Mouse (Mus musculus) hindbrain, embryonic 12.5 days (tissue): ENCODE measurements around the gene Ppp4r1. TPM values are rescaled to one million over a fixed set of nuclear protein-coding genes. Genes with fewer than 3 reads are reported as not detected.

Experiments
- ATAC-seq: fragments of 200-750 bp; cut with Nextera tagmentation; 2 replicates; pipeline ENCODE4 v1.8.0; 2017; ENCODE audit warnings: moderate TSS enrichment; ENCODE audit not compliant: low FRiP score
- H3K27ac ChIP-seq: fragments of 300-500 bp; sonication (generic); 2 replicates; pipeline ENCODE4 v1.5.1; 2016; ENCODE audit warnings: mild to moderate bottlenecking
- H3K27me3 ChIP-seq: fragments of 300-500 bp; sonication (generic); 2 replicates; pipeline ENCODE4 v1.6.1; 2016; ENCODE audit warnings: mild to moderate bottlenecking
- H3K36me3 ChIP-seq: fragments of 300-500 bp; sonication (generic); 2 replicates; pipeline ENCODE4 v1.6.1; 2016; ENCODE audit warnings: mild to moderate bottlenecking
- H3K4me1 ChIP-seq: fragments of 300-500 bp; sonication (generic); 2 replicates; pipeline ENCODE4 v1.6.1; 2016
- H3K4me2 ChIP-seq: fragments of 300-500 bp; sonication (generic); replicated peaks from 2 replicates; pipeline ENCODE4 v1.6.1; 2016; ENCODE audit warnings: mild to moderate bottlenecking
- H3K4me3 ChIP-seq: fragments of 300-500 bp; sonication (generic); 2 replicates; pipeline ENCODE4 v1.5.1; 2016; ENCODE audit warnings: mild to moderate bottlenecking
- H3K9ac ChIP-seq: fragments of 300-500 bp; sonication (generic); 2 replicates; pipeline ENCODE4 v1.6.1; 2016; ENCODE audit warnings: mild to moderate bottlenecking, moderate library complexity
- H3K9me3 ChIP-seq: fragments of 300-500 bp; sonication (generic); replicated peaks from 2 replicates; pipeline ENCODE4 v1.6.1; 2016; ENCODE audit warnings: mild to moderate bottlenecking
- WGBS: fragments of 180-500 bp; shearing (Covaris S2); methylation state at CpG from one replicate; pipeline ENCODE4 v1.1.7; 2016; 5-methylcytosine and 5-hydroxymethylcytosine counted together
- polyA plus RNA-seq: library from polyadenylated mRNA; unstranded; fragments of >200 nt; fragmentation: Nextera tagmentation; extraction: Ambion mirVana; gene quantifications from 2 replicates; pipeline ENCODE4 v1.2.1, GENCODE M21; 2016

The Ppp4r1 gene
- polyA plus RNA-seq, 1 experiment from 2014 or later, result 60.8 TPM

DNA sequence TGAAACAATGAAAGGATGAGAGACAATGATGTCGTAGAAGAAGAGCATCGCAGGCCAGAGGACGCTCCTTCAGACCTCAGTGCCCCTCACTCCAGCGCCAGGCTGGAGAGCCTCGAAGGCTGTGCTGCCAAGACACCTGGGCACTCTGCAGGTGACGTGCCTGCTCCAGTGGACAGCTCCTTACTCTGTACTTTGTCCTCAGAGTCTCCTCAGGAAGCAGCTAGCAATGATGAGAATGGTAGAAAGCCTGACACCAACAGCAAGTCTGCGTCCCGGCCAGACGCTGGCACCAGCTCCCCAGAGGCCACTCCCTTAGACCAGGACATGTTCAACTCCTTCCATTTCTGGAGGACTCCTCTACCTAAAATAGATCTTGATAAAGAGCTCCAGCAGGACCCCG lies 41.9 kb downstream of the Ppp4r1 start:
- WGBS, result 94% methylated on average over 10 of the region's 10 CpGs
- Histone ChIP-seq H3K36me3 (peaks cover 53% of the 10 kb centered on the region), H3K9me3 (no peaks in the 10 kb centered on the region), H3K4me3 (no peak overlapping the region), H3K4me1 (peaks cover 6% of the 10 kb centered on the region), H3K27ac (no peak overlapping the region), H3K27me3 (no peaks in the 10 kb centered on the region), H3K4me2 (no peak overlapping the region), H3K9ac (no peak overlapping the region)
- no peak for ATAC-seq

DNA sequence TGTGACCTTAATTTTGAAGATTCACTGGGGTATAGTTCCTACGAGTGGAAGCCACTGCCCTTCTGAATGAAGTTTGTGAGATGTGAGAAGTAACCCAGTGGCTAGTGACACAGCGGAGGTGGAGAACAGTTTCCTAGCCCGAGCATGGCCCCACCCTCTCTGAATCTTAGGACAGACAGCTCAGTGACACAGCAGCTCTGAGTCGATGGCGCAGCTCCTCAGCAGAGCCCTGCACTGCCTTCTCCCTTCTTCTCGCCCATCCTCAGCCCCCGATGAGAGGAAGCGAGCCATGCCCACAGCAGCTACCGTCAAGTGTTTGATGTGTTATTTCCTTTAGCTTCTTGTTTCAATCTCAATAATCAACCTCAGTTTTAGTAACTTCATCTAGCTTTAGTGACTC lies 43.9 kb downstream of the Ppp4r1 start:
- H3K4me2 ChIP-seq, result no peak overlapping the region
- peaks cover 59% of the 10 kb centered on the region for H3K36me3 ChIP-seq
- no peak overlapping the region for H3K9ac ChIP-seq
- 73% methylated on average over 9 of the region's 9 CpGs for WGBS
- no peak overlapping the region for H3K27ac ChIP-seq
- H3K27me3 ChIP-seq, result no peaks in the 10 kb centered on the region
- no peak overlapping the region for H3K4me3 ChIP-seq
- H3K9me3 ChIP-seq, result no peaks in the 10 kb centered on the region
- H3K4me1 ChIP-seq, result peaks cover 6% of the 10 kb centered on the region
- ATAC-seq, result no peak; the same call in 1 of the 2 replicates

DNA sequence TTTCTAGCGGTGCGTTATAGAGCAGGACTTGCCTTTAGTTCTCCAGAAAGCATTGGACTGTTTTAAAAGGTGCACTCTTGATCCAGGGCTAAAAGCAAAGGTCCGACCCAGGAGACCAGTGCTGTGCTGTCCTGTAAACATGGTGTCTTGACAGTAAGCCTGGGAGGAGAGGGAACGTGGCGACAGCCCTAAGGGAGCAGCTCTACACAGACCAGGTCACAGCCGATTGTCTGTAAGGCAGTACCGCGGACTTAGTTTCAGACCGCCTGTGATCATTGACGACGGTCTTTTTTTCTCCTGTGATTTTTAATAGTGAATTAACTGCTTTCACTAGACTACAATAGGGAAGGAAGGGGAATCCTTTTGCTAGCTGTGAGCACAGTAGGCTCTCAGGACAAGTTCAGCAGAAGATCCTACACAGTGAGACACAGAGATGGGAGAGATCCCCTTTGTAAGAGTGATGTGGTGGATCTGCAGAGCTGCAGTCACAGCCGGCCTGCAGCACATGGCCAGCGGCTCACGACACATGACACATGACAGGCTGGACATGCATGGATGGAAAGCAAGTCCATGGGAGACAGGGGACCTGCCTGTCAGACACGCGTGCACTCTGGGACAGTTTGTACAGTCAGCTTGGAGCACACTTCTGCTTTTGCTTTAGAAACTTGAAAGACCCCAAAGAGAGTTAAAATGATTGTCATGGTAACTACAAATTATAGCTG lies 44.9 kb downstream of the Ppp4r1 start:
- Histone ChIP-seq H3K9ac (no peak overlapping the region), H3K4me3 (no peak overlapping the region), H3K9me3 (no peaks in the 10 kb centered on the region), H3K27me3 (no peaks in the 10 kb centered on the region), H3K4me2 (no peak overlapping the region), H3K36me3 (peaks cover 62% of the 10 kb centered on the region), H3K4me1 (peaks cover 6% of the 10 kb centered on the region), H3K27ac (peak overlapping the region; percentile 44; the same call in 1 of the 2 replicates)
- ATAC-seq, result peak; percentile 26; the same call in 1 of the 2 replicates
- WGBS, result 67% methylated on average over 16 of the region's 16 CpGs

DNA sequence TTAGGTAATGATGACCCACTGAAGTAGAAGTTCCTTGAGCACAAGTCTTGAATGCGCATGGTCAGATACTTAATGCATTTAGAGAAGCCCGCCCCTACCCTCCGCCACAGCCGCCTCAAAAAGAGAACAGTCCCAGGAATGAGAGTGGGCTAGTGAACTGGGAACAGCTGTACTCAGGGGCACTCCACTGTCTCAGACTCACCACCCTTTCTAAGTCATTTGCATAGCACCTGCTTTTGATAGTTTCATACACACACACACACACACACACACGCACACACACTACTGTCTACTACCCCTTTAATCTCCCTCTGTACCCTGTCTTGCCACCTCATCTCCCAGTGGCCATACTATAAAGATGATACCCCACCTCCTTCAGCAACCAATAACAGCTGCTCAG lies 45.5 kb downstream of the Ppp4r1 start:
- H3K36me3 ChIP-seq, result peaks cover 67% of the 10 kb centered on the region
- peaks cover 6% of the 10 kb centered on the region for H3K4me1 ChIP-seq
- ATAC-seq, result peak; percentile 35
- H3K9me3 ChIP-seq, result no peaks in the 10 kb centered on the region
- WGBS, result 82% methylated on average over 5 of the region's 5 CpGs
- H3K4me3 ChIP-seq, result no peak overlapping the region
- no peak overlapping the region for H3K9ac ChIP-seq
- H3K27me3 ChIP-seq, result no peaks in the 10 kb centered on the region
- H3K27ac ChIP-seq, result no peak overlapping the region; the same call in 1 of the 2 replicates
- H3K4me2 ChIP-seq, result no peak overlapping the region

DNA sequence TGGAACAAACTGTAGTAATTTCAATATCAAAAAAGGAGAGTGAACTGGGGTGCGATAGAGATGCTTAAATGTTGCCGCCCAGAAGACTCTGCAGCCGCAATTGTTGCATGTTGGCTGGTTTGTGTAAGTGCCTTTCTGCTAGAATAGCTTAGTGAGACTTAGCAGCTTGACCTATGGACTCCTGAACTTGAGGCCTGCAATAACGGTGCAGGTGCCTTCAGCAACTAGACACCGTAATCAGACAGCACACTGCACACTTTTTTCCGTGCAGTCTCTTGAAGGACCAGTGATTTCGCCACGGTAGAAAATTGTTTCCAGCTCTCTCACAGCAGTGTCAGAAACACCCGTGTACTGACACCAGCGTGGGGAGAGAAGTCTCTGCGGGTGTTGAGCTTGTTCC lies 46.6 kb downstream of the Ppp4r1 start:
- Histone ChIP-seq H3K4me1 (peaks cover 6% of the 10 kb centered on the region), H3K9me3 (no peaks in the 10 kb centered on the region), H3K36me3 (peaks cover 76% of the 10 kb centered on the region), H3K9ac (no peak overlapping the region), H3K4me3 (no peak overlapping the region), H3K27ac (no peak overlapping the region), H3K4me2 (no peak overlapping the region), H3K27me3 (no peaks in the 10 kb centered on the region)
- 91% methylated on average over 11 of the region's 11 CpGs for WGBS
- ATAC-seq, result no peak

DNA sequence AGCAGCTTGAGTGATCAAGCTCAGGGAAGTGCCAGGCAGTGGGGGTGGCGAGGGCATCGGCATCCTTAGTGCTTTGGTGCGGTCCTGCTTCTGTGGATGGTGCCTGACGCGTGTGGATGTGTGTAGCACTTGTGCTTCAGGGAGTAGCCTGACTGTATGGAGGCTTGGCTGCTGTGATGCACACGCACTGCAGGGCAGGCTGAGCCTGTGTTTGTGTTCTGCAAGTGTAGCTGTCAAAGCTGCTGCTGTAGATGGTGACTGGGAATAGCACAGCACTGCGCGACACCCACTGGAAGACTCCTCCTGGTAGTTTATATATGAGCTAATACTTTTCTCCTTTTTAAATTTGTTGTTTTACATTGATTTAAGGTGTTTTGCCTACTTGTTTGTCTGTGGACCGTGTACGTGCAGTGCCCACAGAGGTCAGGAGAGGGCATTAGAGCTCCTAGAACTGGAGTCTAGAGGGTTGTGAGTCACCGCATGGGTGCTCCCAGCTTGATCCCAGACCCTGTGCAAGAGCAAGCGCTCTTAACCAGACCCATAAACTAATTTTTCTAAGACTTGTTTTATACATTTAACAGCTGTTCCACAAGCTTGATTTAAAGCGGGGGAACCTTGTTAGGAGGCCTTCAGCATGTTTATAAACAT lies 48.0 kb downstream of the Ppp4r1 start:
- no peak for ATAC-seq
- H3K4me2 ChIP-seq, result no peak overlapping the region
- no peak overlapping the region for H3K9ac ChIP-seq
- H3K4me1 ChIP-seq, result peaks cover 6% of the 10 kb centered on the region
- no peak overlapping the region for H3K4me3 ChIP-seq
- peaks cover 67% of the 10 kb centered on the region for H3K36me3 ChIP-seq
- 94% methylated on average over 13 of the region's 13 CpGs for WGBS
- H3K27me3 ChIP-seq, result no peaks in the 10 kb centered on the region
- no peak overlapping the region for H3K27ac ChIP-seq
- no peaks in the 10 kb centered on the region for H3K9me3 ChIP-seq

DNA sequence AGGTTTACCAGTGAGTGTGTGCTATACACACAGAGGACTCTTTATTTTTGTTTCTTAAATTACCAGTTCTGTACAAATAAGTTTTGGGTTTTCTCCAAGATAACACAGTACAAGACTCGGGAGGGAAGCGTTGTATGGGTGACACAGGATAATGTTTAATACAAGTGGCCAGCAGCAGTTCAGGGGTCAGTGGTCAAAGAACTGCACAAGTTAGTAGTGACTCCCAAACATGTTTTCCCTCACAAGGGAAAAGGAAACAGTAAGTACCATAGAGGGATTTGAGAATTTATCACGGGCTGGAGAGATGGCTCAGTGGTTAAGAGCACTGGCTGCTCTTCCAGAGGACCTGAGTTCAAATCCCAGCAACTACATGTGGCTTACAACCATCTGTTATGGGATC lies 51.5 kb downstream of the Ppp4r1 start:
- Histone ChIP-seq H3K36me3 (peaks cover 86% of the 10 kb centered on the region), H3K27ac (no peak overlapping the region), H3K4me1 (no peaks in the 10 kb centered on the region), H3K4me3 (no peak overlapping the region), H3K9ac (no peak overlapping the region), H3K27me3 (no peaks in the 10 kb centered on the region), H3K9me3 (no peaks in the 10 kb centered on the region), H3K4me2 (no peak overlapping the region)
- no peak for ATAC-seq
- whole genome bisulfite sequencing, result 95% methylated on average over 3 of the region's 3 CpGs

DNA sequence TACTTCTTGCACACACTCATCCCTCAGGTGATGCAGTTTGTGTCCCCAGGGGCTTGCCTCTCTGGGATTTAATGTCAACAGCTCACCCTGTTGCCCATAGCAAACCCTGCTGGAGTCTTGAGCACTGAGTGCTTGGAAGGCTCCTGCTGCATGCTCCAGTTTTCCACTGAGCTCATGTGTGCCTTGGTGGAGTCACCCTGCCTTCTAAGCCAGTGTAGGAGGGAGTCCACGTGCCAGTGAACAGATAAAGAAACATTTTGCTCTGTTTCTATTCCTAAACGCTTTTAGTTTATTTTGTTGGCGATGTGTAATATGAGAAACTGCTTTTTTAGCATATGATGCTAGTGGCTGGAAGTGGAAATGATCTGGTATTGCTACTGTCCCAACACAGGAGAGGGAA lies 54.4 kb downstream of the Ppp4r1 start:
- no peak for ATAC-seq
- WGBS, result 95% methylated on average over 3 of the region's 3 CpGs
- Histone ChIP-seq H3K4me3 (no peak overlapping the region), H3K4me2 (no peak overlapping the region), H3K9ac (no peak overlapping the region), H3K36me3 (peaks cover 86% of the 10 kb centered on the region), H3K4me1 (no peaks in the 10 kb centered on the region), H3K27ac (no peak overlapping the region), H3K27me3 (no peaks in the 10 kb centered on the region), H3K9me3 (no peaks in the 10 kb centered on the region)

DNA sequence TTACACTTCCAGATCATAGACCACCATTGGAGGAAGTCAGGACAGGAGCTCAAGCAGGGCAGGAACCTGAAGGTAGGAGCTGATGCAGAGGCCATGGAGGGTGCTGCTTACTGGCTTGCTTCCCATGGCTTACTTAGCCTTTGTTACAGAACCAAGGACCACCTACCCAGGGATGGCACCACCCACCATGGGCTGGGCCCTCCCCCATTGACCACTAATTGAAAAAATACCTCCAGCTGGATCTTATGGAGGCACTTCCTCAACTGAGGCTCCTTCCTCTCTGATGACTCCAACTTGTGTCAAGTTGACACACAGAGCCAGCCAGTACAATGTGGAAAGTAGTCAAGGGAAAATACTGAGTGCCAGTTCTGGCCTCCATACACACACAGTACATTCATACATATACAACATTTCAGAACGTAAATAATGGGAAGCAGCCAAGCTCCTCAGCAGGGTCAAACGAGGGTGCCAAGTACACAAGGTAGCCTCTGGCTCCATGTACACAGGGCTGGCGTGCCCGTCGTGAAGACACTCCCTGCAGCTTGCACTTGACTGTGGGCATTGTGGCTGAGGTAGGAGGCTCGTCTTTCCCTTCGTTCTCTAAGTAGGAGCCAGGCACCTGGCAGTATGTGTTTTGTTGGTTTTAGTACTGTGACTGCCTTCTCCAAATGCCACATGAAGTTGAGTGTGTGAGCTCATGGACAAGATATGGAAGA lies 57.3 kb downstream of the Ppp4r1 start:
- H3K27ac ChIP-seq, result no peak overlapping the region
- H3K4me2 ChIP-seq, result no peak overlapping the region
- ATAC-seq, result no peak
- no peak overlapping the region for H3K4me3 ChIP-seq
- H3K9me3 ChIP-seq, result no peaks in the 10 kb centered on the region
- H3K4me1 ChIP-seq, result no peaks in the 10 kb centered on the region
- peaks cover 79% of the 10 kb centered on the region for H3K36me3 ChIP-seq
- 88% methylated on average over 7 of the region's 7 CpGs for WGBS
- no peaks in the 10 kb centered on the region for H3K27me3 ChIP-seq
- no peak overlapping the region for H3K9ac ChIP-seq

DNA sequence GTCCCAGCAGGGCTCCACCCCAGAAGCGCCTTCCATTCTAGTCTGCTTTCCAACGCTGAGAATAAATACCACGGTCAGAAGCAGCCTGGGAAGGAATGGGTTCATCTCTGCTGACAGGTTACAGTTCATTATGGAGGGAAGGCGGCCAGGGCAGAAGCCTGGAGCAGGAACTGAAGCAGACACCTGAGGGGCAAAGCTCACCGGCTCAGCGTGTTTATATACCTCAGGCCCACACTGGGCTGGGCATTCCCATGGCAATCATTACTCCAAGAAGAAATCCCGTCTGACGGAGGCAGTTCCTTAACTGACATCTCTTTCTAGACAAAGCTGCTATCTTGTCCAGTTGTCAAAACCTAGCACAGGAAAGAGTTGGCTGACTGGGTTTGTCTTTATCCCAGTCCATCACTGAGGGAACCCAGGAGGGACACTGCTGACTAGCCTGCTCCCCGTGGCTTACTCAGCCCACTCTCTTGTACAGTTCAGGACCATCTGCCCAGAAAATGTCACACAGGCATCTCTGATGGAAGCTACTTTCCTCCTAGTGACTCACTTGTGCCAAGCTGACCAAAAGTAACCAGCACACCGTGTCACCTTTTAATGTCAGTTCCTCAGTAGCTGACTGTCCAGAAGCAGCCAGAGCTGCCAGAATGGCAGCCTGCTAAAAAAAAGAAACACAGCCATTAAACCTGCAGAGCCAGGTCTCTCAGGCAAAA lies 60.5 kb downstream of the Ppp4r1 start:
- H3K4me1 ChIP-seq, result no peaks in the 10 kb centered on the region

DNA sequence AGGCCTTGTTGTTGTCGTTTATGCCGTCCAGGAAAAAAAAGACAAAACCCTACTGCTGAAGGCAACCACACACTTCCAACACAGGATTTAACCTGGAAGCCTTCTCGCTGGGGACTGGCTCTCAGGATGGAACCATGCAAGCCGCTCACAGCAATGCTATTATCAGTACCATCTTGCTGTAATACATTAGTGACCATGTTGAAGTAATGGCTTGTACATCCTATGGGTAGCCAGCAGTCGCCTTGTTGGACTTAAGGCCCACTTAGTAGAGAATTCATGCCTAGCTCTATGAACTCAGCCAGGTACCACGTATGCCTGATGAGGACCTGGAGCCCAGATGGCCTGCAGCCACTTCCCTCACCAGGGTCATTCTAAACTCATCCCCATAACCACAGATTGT lies 63.0 kb downstream of the Ppp4r1 start:
- no peak for ATAC-seq
- WGBS, result 94% methylated on average over 6 of the region's 6 CpGs
- Histone ChIP-seq H3K27me3 (no peaks in the 10 kb centered on the region), H3K9ac (no peak overlapping the region), H3K4me2 (no peak overlapping the region), H3K4me1 (no peaks in the 10 kb centered on the region), H3K9me3 (no peaks in the 10 kb centered on the region), H3K36me3 (peaks cover 64% of the 10 kb centered on the region), H3K27ac (no peak overlapping the region), H3K4me3 (no peak overlapping the region)

More for the DNA sequence above, 60.5 kb downstream of the Ppp4r1 start:
- no peak overlapping the region for H3K27ac ChIP-seq
- H3K4me3 ChIP-seq, result no peak overlapping the region
- no peaks in the 10 kb centered on the region for H3K9me3 ChIP-seq
- peaks cover 70% of the 10 kb centered on the region for H3K36me3 ChIP-seq
- H3K4me2 ChIP-seq, result no peak overlapping the region
- no peak for ATAC-seq
- H3K9ac ChIP-seq, result no peak overlapping the region
- WGBS, result 83% methylated on average over 10 of the region's 10 CpGs
- no peaks in the 10 kb centered on the region for H3K27me3 ChIP-seq
